Mouse (Mus musculus): ENCODE results near the gene Tmed4.

The Tmed4 gene

DNA sequence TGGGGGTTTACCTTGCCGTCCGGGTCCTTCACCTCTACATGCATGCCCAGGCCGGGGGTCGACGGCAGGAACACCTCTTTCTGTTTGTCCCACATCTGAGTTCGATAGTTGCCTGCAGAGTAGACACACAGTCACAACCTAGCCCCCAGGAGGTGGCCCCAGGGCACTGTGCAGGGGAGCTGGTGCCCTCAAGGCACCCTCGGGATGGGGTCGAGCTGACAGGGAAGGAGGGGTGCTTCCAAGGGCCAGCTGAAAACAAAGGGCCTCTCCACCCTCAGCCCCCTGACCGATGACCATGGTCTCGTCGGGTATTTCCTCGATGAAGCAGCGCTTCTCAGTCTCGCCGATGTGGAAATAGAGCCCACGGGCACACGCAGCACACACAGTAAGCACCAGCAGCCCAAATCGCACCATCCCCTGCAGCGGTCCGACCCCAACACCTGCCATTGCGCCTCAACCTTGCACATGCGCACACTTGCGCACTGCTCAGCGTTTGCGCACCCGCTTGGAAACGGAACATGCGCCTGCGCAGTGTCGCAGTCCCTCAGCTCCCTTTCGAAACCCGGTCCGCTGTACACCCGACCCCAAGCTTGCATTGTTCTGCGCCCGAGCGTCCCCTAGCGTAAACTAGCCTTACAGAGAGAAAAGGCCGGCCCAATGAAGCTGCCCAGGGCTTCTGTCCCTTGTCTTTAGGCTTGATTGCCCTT, at the start of gene Tmed4:
Tmed4 (minus strand) TSS at position 484 of the 707 bp plus-strand sequence.
- DNase-seq (ENCODE audit: low read depth in 1 of 2, low spot score in 2 of 2) = peak; percentile 93 to 96

DNA sequence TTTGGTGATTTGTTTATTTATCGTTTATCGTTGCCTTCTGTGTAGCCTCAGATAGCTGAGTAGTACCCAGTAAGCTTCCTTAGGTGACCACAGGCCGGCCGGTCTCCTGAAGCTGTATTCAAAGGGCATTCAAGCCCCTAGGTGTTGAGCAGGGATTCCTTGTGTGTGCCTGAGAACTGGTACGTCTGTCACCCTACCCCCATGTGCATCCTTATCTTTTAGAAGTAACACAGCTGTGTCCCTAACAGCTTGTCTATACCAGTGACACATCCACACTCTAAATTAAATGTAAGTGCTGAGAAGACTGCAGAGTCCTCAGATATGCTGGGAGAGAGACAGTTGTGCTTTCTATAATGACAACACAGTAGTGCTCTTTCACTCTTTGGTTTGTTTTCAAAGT, 48.7 kb upstream of the Tmed4 start:
- no peak for DNase-seq (ENCODE audit: low read depth in 1 of 2, low spot score in 2 of 2)

DNA sequence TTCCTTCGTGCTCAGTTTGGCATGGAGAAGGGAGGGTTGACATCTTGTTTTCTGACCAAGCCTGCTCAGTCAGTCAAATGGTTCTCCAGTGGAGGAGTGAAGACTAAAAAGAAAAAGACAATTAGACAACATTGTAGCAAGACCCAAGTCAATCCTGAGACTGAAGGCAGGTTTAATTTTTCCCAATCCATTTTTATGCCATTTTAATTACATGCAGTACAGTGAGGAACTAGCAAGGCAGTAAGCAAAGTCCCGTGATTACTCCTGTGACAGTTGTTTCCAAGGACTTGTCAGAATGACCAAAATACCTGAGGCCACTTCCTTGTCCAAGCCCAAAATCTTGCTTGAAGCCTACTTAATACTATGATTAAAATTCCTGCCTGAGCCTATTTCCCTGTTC, 47.4 kb upstream of the Tmed4 start:
- no peak for DNase-seq (ENCODE audit: low read depth in 1 of 2, low spot score in 2 of 2)

DNA sequence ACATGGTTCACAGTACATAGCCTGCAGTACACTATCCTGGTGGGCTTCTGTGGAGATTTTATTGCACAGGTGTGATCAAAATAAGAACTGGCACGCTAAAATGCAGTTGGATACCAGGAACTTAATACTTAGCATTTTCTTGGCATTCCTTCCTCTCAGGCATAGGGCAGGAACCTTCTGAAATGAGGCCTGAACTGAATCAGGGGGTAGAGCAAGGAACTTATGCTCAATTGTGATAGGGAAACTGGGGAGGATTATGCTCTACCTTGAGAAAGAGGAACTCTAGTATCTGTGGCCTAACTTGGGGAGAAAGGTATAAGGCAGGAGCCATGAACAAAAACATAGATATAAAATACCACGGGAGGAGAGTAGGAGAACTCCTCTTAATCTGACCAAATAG, 44.7 kb upstream of the Tmed4 start:
- no peak for DNase-seq (ENCODE audit: low read depth in 1 of 2, low spot score in 2 of 2)

DNA sequence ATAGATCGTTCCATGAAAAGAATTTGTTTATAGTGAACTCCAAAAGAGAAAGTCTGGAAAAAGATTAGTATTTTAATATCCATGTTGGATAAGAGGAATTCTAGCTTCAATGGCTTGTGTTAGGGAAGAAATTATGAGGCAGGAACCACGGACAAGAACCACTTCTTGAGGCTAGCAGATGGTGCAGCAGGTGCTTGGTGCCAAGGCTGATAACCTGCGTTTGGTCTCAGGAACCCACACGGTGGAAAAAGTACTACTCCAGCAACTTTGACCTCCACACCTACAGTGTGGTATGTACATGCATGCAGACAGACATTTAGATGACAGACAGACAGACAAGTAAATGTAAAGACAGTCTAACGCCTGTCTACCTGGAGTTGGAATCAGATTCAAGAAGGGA, 43.9 kb upstream of the Tmed4 start:
- no peak for DNase-seq (ENCODE audit: low read depth in 1 of 2, low spot score in 2 of 2)

DNA sequence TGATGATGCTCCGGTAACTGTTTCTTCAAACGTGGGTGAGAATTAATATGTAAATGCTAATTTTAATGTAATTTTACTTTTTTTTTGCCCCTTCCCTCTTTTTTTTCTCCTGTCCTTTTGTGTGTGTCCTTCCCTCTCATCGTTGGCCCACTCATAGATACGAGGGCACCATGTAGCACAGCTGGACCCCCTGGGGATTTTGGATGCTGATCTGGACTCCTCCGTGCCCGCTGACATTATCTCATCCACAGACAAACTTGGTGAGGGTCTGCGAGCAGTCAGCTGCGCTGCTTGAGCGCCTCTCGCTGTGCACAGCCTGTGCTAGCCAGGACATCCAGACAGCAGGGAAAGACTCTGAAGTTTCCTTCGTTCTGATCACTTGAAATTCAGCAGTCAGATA, 42.2 kb upstream of the Tmed4 start:
- DNase-seq (ENCODE audit: low read depth in 1 of 2, low spot score in 2 of 2) = no peak

DNA sequence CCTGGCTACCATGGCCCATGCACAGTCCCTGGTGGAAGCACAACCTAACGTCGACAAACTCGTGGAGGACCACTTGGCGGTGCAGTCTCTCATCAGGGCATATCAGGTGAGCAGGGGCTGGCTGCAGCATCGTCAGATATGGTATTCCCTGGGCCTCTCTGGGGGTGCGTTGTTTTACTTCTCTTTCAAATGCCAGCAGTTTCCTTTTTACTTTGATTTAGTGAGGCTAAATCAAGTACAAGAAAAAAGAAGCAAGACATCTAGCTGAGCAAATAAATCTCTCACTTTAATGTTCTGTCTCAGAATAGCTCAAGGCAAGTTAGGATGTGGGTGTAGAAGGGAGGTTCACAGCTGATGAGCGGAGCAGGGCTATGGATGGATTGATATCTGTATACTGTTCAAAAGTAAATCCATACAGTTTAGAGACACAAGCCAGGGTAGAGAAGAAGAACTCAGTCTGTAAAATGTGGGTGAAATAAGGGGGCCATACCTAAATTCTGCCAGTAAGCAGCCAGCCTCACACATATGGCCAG, 39.3 kb upstream of the Tmed4 start:
- DNase-seq (ENCODE audit: low read depth in 1 of 2, low spot score in 2 of 2) = no peak

DNA sequence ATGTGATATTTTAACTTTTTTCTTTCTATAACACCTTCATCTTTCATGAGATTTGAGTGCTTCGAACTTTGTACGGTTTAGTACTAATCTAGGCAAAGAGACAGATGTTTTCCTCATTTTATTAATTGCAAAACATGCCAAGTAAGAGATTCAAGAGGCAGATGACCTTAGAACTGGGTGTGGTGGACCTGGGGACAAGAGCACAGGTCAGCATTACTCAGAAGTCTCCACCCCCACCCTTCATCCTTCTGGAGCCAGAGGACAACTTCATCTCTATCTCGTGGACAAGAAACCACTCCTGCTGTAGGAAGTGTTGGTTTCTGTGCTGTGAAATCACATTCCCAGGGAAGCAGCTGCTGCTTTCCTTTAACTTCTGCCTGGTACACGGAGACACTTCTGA, 33.5 kb upstream of the Tmed4 start:
- no peak for DNase-seq (ENCODE audit: low read depth in 1 of 2, low spot score in 2 of 2)

DNA sequence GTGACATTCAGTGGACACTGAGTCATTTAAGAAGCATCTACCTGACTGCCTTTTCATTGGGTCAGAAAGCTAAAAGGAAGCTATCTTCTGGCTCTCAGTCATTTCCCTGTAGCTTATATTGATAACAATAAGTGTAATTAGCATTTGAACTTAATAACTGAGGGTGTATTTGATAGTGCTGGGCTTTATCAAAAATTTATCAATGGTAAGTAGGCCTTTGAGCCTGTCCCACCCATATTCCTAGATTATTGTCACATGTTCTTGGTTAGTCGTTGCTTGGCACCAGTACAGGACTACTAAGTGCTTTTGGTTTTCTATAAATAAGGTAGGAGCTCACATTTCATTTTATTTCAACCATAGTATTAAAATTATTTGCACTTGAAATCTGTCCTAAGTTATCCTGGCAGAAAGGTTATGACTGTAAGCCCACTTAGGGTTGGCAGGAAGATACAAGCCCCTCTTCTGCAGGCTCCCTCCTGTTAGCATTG, 31.3 kb upstream of the Tmed4 start:
- no peak for DNase-seq (ENCODE audit: low read depth in 1 of 2, low spot score in 2 of 2)

DNA sequence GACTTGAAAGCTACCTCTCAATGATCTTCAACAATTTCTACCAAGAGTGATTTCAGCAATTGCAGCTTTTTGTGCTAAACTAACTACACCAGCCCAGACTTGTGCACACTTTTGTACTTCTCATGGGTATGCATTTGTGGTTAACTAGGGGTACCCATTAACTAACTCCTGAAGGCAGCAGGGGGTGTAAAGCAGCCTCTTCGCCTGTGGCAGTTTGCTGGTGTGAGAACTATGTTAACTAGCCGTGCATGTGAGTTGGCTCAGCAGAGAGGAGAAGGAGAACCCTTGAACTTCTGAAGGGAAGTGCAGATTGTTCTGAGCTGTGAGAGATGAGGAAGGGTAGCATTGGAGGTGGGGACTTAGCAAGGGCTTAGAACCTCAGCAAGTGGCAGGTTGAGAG, 28.1 kb upstream of the Tmed4 start:
- DNase-seq (ENCODE audit: low read depth in 1 of 2, low spot score in 2 of 2) = no peak

DNA sequence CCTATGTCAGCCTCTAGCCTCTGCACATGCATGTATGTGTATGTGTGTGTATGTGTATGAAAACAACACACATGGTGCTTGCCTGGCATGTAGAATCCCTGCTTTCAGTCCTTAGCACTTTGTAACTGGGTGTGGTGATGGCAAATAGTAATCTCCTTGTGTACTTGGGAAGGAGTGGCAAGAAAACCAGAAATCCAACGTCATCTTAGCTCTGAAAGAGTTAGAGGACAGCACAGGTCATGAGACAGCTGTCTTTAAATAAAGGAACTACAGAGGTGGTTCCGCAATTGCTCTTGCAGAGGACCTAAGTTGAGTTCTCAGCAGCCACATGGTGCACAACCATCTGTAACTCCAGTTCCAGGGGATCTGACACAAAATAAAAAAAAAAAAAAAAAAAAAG, 24.8 kb upstream of the Tmed4 start:
- peak; percentile 7 to 22 for DNase-seq (ENCODE audit: low read depth in 1 of 2, low spot score in 2 of 2)

DNA sequence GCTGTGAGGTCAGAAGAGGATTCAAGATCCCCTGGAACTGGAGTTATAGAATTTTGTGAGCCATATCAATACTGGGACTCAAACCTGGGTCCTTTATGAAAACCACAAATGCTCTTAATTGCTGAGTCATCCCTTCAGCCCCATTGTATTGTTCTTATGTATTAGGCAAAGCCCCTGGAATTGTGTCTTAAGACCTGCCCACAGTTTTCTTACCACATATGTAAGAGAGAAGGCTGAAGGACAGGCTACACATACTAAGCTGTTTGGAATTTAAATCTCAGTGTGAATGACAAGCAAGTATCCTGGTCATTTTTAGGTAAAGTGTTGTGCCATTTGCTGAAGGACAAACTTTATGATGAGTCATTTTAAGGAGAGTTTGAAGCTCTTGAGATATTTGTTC, 21.4 kb upstream of the Tmed4 start:
- DNase-seq (ENCODE audit: low read depth in 1 of 2, low spot score in 2 of 2) = no peak

DNA sequence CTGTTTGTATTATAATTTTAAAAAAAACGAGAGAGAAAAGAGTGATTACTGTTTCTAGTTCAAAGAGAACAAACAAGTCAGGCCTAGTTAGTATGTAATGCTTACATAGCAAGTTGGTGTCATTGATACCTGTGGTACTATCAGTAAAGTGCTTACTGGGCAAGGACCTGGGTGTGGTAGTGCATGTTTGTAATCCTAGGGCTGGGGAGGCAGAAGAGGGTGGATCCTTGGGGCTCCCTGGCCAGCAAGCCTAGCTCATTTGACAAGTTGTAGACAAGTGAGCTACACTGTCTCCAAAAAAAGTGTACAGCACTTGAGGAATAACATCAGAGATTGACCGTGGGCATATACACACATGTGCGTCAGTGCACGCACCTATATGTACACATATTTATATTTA, 20.0 kb upstream of the Tmed4 start:
- no peak for DNase-seq (ENCODE audit: low read depth in 1 of 2, low spot score in 2 of 2)

DNA sequence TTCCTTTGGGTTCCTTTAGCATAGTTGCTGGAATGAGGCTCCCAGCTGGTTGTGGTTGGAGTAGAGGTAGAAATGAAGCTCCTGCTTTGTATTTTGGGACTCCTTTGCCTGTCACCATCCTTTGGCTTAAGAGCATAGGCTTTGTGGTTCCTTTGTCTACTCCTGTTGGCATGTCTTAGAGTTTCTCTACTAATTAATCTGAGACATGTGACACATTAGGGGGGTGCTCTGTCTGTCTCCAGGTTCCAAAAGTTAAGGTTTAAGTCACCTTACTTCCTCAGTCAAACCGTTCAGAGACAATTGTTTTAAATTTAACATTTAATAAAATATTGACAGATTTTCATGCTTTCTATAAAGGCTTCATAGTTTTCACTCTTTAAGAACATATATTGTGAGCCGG, 18.9 kb upstream of the Tmed4 start:
- DNase-seq (ENCODE audit: low read depth in 1 of 2, low spot score in 2 of 2) = no peak

DNA sequence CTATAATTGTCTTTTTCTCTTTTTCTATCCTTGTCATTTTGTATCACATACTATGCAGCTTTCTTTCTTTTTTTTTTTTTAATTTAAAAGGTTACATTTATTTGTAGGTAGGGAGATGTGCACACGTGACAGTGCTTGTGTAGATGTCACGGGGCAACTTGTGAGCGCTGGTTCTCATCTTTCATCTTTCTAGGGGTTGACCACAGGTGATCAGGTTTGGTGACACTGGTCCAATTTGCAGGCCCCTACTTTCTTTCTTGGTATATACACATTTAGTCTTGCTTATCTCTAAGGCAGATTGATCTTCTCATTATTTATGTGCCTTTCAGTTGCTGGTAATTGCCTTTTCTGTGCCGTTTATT, 18.3 kb upstream of the Tmed4 start:
- no peak for DNase-seq (ENCODE audit: low read depth in 1 of 2, low spot score in 2 of 2)

DNA sequence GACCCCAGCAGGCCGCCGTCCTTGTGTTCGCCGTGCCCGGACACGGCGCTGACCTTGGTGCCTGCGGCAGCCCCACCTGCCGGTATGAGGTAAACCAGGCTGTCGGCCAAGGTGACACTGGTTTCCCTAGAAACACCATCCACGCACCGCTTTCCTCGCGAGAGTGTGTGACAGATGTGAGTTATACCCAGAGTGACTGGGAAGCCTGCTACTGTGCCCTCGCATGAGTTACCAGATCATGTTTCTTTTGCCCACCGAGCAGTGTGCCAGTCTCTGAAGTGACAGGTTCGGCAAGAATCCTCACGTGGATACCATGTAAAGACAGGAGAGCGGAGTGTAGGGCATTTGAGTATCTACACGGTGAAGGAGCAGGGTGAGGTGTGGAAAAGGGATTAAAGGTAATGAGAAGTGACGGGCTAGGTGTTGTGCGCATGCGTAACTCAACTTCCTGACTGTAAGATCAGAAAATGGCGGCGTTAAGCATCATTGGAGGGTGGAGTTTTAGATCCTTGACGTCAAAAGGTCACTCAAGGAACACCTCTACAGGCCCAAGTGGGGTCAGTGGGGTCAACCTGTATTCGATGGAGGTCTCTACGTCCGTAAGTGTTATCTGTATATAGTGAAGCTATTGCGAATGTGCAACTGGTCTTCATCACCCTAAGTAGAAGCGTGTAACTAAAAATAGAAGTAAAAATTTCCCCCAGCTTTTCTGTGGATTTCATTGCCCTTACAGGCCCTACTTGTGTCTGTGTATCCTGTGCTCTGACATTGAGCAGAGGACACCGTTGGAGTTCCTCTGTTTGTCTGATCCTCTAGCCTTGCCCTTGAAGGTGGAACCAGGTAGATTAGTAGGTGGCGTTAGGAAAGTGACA, 17.7 kb upstream of the Tmed4 start:
- DNase-seq (ENCODE audit: low read depth in 1 of 2, low spot score in 2 of 2) = peak in 1 of 2 experiments; percentile 45

DNA sequence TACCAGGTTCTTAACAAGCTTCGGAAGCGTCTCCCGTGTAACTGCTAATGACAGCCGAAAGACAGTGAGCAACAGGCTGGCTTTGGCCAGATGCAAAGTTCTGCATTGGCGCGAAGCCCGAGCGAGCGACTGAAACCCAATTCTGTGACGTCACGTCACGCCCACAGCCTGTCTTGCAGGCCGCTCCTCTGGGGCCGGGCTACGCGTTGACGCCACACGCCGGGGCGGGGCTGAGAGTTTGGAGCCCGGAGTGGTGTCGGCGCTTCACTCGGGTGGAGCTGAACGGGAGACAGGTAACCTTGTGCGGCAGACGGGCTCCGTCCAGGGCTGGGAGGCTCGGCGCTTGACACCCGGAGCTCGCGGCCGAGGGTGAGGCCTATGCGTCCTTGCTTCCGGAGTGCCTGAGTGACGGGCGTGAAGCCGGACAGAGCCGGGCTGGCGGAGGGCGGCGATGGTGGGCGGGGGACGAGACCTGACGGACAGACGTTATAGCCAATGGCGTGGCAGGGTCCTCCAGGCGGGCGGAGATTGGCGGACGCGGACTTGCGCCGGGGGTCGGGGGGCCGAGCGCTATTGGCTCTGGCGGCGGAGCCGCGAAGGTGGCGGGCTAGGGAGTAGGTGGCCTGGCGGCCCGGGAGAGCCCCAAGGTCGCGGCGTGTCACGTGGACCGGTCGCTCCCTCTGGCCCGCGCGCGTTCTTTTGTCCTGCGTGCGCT, 16.9 kb upstream of the Tmed4 start, which contains the start of gene Ogdh:
Ogdh (plus strand) TSS at position 233 of the 715 bp plus-strand sequence.
- peak; percentile 93 to 99 for DNase-seq (ENCODE audit: low read depth in 1 of 2, low spot score in 2 of 2)

DNA sequence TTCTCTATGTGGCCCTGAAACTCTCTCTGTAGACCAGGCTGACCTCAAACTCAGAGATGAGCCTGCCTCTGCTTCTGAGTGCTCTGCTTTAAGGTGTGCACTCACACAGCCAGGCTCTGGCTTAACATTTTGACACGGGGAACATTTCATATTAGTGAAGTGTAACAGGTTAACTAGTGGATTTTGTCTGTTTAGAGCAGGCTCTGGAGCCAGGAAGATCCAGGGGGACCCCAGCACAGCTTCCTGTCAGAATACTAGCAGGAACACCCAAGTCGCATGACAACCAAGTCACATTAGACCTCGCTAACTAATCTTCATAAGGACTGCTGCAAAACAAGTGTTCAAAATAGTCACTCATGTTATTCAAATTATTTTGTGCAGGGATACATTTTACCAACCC, 16.2 kb upstream of the Tmed4 start:
- no peak for DNase-seq (ENCODE audit: low read depth in 1 of 2, low spot score in 2 of 2)

DNA sequence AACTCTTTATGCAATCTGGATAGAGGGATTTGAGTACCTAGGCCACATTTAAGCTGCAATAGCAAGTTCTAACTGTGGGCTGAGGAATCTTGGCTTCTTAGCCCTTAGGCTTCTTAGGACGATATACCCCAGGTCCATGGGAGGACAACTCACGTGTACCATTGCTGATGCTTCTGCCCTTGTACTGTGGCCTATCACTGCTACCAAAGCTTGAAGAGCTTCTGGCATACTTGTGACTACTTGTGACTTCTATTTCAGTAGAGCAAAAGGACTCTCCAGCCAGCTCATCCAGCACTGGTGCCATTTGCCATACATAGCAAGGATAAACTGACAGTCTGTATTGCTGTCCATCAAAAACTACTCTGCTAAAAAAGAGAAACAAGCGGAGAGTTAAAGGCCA, 15.5 kb upstream of the Tmed4 start:
- DNase-seq (ENCODE audit: low read depth in 1 of 2, low spot score in 2 of 2) = no peak

DNA sequence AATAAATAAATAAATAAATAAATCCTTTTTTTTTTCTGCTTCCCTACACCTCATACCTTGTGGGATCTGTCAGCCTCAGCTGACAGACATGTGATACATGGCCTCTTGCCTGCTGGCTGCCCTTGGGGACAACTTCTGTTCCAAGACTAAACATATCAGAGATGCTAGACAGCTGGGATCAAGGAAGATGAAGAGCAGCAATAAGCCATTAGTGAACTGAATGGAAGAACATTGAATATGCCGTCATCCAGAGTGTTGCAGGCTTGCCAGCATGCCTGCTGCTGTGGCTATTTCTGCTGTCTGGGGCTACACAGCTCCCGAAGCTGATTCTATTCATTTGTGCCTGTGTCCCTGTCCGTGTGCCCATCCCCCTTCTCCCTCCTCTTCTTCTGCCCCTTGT, 8.3 kb upstream of the Tmed4 start:
- DNase-seq (ENCODE audit: low read depth in 1 of 2, low spot score in 2 of 2) = no peak

DNA sequence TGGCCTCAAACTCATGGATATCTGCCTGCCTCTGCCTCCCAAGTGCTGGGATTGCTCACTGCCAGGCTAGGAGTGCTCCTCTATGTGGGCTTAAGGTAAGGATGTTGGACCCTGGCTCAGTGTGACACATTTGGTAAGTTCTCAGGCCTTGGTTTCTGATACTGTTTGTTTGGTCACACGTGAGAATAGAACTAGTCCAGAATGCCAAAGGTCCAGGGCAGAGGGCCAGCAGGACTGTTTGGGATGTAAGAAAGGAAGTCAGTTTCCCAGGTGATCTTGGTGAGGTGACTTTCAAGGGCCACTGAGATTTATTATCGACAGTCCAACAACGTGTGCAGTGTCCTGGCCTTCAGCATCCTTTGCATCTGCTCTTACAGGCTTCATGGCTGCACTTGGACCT, 1.8 kb upstream of the Tmed4 start:
- no peak for DNase-seq (ENCODE audit: low read depth in 1 of 2, low spot score in 2 of 2)

DNA sequence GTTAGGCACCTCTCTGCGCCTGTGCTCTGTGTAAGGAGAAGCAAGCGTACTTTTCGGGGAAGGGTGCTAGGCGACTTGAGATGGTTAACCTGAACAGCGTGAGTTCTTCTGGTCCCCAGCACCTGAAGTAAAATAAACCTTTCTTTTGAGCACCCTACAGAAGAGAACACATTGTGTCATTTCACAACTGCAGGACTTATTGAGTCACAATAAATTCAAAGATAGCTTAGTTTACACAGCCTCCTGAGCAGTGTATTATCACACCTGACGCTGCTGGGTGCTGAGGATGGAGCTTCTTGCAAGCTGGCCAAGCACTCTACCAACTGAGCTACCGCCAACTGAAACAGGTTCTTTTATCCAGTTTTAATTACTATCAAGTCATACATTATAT, 419 bp upstream of the Tmed4 start:
- DNase-seq (ENCODE audit: low read depth in 1 of 2, low spot score in 2 of 2) = no peak
